Mouse (Mus musculus) mature B cell (primary cell): ENCODE data around the gene Zim1.

Experiments
- in situ Hi-C: fragments of 300-500 bp; cut with MboI; formaldehyde crosslinking; loops from 2 replicates; pipeline ENCODE4 v1.14.3; 2019

Zim1 gene

DNA sequence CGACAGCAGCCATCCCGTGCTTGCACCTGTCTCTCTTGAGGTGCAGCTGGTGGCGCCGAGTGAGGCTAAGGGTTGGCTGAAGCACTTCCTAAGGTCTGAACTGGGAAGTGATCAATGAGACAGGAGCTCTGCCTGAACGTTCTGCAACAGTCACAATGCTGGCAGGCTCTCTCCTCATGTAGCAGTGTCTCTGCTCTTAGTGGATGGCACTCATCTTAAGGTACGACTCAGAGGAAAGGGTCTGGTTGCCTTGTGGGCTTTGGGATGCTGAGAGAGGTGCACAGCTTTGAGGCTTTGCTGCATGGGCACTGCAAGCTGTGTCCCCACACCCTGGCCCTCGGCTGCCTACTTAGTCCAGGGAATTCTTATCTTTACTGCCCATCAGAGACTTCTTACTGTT, 45.0 kb downstream of the Zim1 start:
- in situ Hi-C loops: no loop called here

DNA sequence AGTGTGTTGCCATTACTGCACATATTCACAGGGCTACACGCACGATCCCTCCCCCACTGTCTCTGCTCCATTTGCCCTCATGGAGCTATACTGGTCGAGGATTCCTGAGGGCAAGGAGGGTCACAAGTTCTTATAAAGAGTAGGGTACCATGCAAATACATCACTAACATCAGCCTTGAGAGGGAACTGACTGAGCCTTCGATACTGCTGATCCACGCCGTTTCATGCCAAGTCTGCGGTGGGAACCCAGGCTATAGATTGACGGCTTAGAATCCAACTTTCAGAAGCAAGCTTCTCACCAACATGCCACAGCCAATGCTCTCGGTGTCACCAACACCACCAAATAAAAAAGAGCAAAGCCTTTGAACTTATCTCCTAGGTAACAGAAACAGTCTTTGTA, 45.7 kb downstream of the Zim1 start:
- in situ Hi-C loops: no loop called here

DNA sequence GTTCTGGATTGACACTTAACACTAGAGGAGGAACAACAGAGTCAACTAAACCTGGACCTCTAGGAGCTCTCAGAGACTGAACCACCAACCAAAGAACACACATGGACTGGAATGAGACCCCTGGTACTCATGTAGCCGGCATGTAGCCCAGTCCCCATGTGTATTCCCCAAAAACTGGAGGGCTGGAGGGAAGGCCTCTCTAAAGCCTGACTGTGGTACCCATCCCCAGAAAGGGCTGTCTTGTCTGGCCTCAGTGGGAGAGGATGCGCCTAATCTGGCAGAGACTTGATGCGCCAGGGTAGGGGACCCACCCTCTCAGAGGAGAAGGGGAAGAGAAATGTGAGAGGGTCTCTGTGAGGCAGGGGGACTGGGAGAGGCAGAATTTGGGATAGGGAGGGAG, 50.4 kb downstream of the Zim1 start:
- in situ Hi-C loops: no loop called here

DNA sequence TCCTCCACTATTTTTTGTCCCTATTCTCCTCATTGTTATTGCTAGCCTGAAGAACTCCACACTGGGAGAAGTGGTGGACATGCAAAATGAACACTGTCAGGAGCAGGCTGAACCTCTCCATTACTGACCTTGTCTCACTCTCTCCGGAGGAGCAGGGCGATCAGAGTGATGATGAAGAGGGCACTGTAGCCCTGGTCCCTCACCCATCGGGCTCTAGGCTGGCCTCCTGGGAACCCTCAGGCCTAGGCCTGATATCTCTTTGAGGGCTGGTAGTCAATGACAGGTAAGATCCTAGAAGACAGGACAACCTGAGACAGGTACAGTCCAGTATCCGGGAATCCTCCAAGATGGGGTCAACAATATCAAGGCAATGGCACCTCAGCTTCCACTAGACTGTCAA, 58.2 kb downstream of the Zim1 start:
- in situ Hi-C loops: no loop called here

DNA sequence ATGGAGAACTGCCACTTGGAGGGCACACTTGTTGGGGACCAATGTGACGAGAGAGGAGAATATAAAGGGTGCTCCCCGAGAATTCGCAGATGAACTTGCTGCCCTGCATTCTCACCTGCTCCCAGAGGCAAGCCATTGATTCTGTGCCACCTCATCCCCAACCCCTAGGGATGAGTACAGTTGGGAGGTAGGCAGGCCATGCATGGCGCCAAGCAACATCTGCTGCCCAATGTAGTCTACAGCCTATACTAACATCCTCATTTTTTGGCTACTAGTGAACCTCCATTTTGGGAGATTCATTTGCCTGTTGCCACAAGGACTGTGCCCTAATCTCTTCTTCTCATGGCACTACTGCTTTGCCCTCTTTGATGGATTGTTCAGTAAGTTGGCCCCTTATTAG, 59.5 kb downstream of the Zim1 start:
- in situ Hi-C loops: no loop called here

DNA sequence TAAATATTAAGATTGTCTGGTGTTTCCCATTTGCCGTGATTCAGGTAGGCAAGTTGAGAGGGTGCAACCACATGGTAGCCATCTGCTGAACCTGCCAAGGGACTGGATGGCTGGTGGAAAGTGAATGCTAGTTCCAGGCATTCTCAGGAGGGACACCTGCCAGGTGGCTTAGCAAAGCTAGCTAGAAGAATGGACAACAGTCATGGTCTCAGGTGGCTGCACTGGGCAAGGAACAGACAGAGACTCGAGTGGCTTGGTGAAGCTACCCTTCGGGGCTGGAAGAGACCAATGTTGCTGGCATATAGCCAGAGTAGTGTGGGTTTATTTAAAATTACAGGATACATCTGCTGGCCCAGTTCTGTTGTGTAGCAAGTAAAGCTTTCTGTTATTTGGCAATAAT, 60.4 kb downstream of the Zim1 start:
- in situ Hi-C loops: no loop called here
